Mouse (Mus musculus) intestine, embryonic 16.5 days (tissue): ENCODE measurements around the gene Sp1. TPM values are rescaled to one million over a fixed set of nuclear protein-coding genes. Genes with fewer than 3 reads are reported as not detected.

ENCODE experiments used
- ATAC-seq: fragments of 200-750 bp; cut with Nextera tagmentation; 2 replicates; pipeline ENCODE4 v1.8.0; 2017; ENCODE audit warnings: moderate TSS enrichment, moderate library complexity
- H3K27ac ChIP-seq: fragments of 300-500 bp; sonication (generic); 2 replicates; pipeline ENCODE4 v1.5.1; 2014; ENCODE audit warnings: mild to moderate bottlenecking, low read length
- H3K27me3 ChIP-seq: fragments of 300-500 bp; sonication (generic); replicated peaks from 2 replicates; pipeline ENCODE4 v1.6.1; 2014; ENCODE audit warnings: low read length, control low read depth, mixed read lengths; ENCODE audit not compliant: control insufficient read depth, insufficient read depth
- H3K36me3 ChIP-seq: fragments of 300-500 bp; sonication (generic); 2 replicates; pipeline ENCODE4 v1.6.1; 2014; ENCODE audit warnings: low read length, control low read depth; ENCODE audit not compliant: control insufficient read depth, insufficient read depth
- H3K4me1 ChIP-seq: fragments of 300-500 bp; sonication (generic); 2 replicates; pipeline ENCODE4 v1.6.1; 2014; ENCODE audit warnings: low read length, control low read depth, mixed read lengths; ENCODE audit not compliant: control insufficient read depth, insufficient read depth
- H3K4me2 ChIP-seq: fragments of 300-500 bp; sonication (generic); 2 replicates; pipeline ENCODE4 v1.6.1; 2014; ENCODE audit warnings: low read depth, low read length, control low read depth
- H3K4me3 ChIP-seq: fragments of 300-500 bp; sonication (generic); 2 replicates; pipeline ENCODE4 v1.5.1; 2014; ENCODE audit warnings: mild to moderate bottlenecking, low read length
- H3K9ac ChIP-seq: fragments of 300-500 bp; sonication (generic); 2 replicates; pipeline ENCODE4 v1.6.1; 2014; ENCODE audit warnings: low read depth, low read length
- H3K9me3 ChIP-seq: fragments of 300-500 bp; sonication (generic); 2 replicates; pipeline ENCODE4 v1.6.1; 2016; ENCODE audit warnings: low read length, control low read depth; ENCODE audit not compliant: control insufficient read depth
- WGBS: fragments of 180-500 bp; shearing (Covaris S2); extraction: QIAGEN DNeasy Blood & Tissue Kit; methylation state at CpG from one replicate; pipeline ENCODE4 v1.1.7; 2014; 5-methylcytosine and 5-hydroxymethylcytosine counted together
- polyA plus RNA-seq: library from polyadenylated mRNA; unstranded; fragments of >200 nt; fragmentation: Nextera tagmentation; extraction: Ambion mirVana; gene quantifications from 2 replicates; pipeline ENCODE4 v1.2.1, GENCODE M21; 2015

Sp1 gene
- polyA plus RNA-seq, 1 experiment from 2014 or later = 7.2 TPM

GRCm38 (mm10) chr15:102406196-102406911 is 411 bp downstream of the Sp1 start:
- Histone ChIP-seq H3K36me3 (peaks cover 16% of the 10 kb centered on the region), H3K27me3 (no peaks in the 10 kb centered on the region), H3K4me3 (peak overlapping the region; percentile 76), H3K9me3 (no peaks in the 10 kb centered on the region), H3K9ac (peak overlapping the region; percentile 96), H3K27ac (peak overlapping the region; percentile 99), H3K4me1 (peaks cover 27% of the 10 kb centered on the region), H3K4me2 (peak overlapping the region; percentile 49)
- whole genome bisulfite sequencing = 1% methylated on average over 46 of the region's 69 CpGs
- peak; percentile 41 for ATAC-seq

GRCm38 (mm10) chr15:102406912-102407580 is 1.1 kb downstream of the Sp1 start:
- H3K27ac ChIP-seq = peak overlapping the region; percentile 99
- WGBS = 25% methylated on average over 2 of the region's 3 CpGs
- H3K27me3 ChIP-seq = no peaks in the 10 kb centered on the region
- peaks cover 16% of the 10 kb centered on the region for H3K36me3 ChIP-seq
- H3K9ac ChIP-seq = peak overlapping the region; percentile 96
- peaks cover 32% of the 10 kb centered on the region for H3K4me1 ChIP-seq
- H3K4me3 ChIP-seq = peak overlapping the region; percentile 76
- no peaks in the 10 kb centered on the region for H3K9me3 ChIP-seq
- H3K4me2 ChIP-seq = peak overlapping the region; percentile 49
- no peak for ATAC-seq

- Histone ChIP-seq H3K9me3 (no peaks in the 10 kb centered on the region), H3K4me2 (no peak overlapping the region), H3K4me3 (no peak overlapping the region), H3K27me3 (no peaks in the 10 kb centered on the region), H3K27ac (no peak overlapping the region), H3K9ac (no peak overlapping the region), H3K36me3 (peaks cover 16% of the 10 kb centered on the region), H3K4me1 (peaks cover 32% of the 10 kb centered on the region)
- 95% methylated on average over 10 of the region's 10 CpGs for WGBS
- no peak for ATAC-seq
These were observed 2.0 kb downstream of the Sp1 start for GRCm38 (mm10) chr15:102407681-102408557.

GRCm38 (mm10) chr15:102408558-102409130 is 2.7 kb downstream of the Sp1 start:
- H3K4me1 ChIP-seq = peaks cover 32% of the 10 kb centered on the region
- no peak for ATAC-seq
- no peak overlapping the region for H3K4me3 ChIP-seq
- H3K36me3 ChIP-seq = peaks cover 16% of the 10 kb centered on the region
- no peak overlapping the region for H3K9ac ChIP-seq
- no peak overlapping the region for H3K27ac ChIP-seq
- 66% methylated on average over 2 of the region's 2 CpGs for WGBS
- H3K4me2 ChIP-seq = no peak overlapping the region
- H3K9me3 ChIP-seq = no peaks in the 10 kb centered on the region
- H3K27me3 ChIP-seq = no peaks in the 10 kb centered on the region

- no peak for ATAC-seq
- Histone ChIP-seq H3K9ac (no peak overlapping the region), H3K4me2 (no peak overlapping the region)
These were observed 3.3 kb downstream of the Sp1 start for GRCm38 (mm10) chr15:102409286-102409685.

GRCm38 (mm10) chr15:102411077-102411476 is 5.1 kb downstream of the Sp1 start:
- Histone ChIP-seq H3K36me3 (peaks cover 16% of the 10 kb centered on the region), H3K27ac (no peak overlapping the region), H3K9me3 (no peaks in the 10 kb centered on the region), H3K4me2 (no peak overlapping the region), H3K4me3 (no peak overlapping the region), H3K9ac (no peak overlapping the region), H3K4me1 (peaks cover 32% of the 10 kb centered on the region), H3K27me3 (no peaks in the 10 kb centered on the region)
- ATAC-seq = no peak
- WGBS = 94% methylated on average over 1 of the region's 1 CpGs

More at GRCm38 (mm10) chr15:102409286-102409685, 3.3 kb downstream of the Sp1 start:
- H3K9me3 ChIP-seq = no peaks in the 10 kb centered on the region
- 83% methylated on average over 3 of the region's 3 CpGs for WGBS
- H3K4me3 ChIP-seq = no peak overlapping the region
- H3K4me1 ChIP-seq = peaks cover 32% of the 10 kb centered on the region
- no peak overlapping the region for H3K27ac ChIP-seq
- H3K27me3 ChIP-seq = no peaks in the 10 kb centered on the region
- H3K36me3 ChIP-seq = peaks cover 16% of the 10 kb centered on the region

- peaks cover 9% of the 10 kb centered on the region for H3K36me3 ChIP-seq
These were observed 7.7 kb downstream of the Sp1 start for GRCm38 (mm10) chr15:102413687-102414086.

GRCm38 (mm10) chr15:102417524-102417923 is 11.6 kb downstream of the Sp1 start:
- H3K4me1 ChIP-seq = 0 out of 2 replicates have a peak, but pooled peaks cover 3% of the 10 kb centered on the region
- 87% methylated on average over 2 of the region's 2 CpGs for WGBS
- no peak for ATAC-seq

More at GRCm38 (mm10) chr15:102413687-102414086, 7.7 kb downstream of the Sp1 start:
- H3K9me3 ChIP-seq = no peaks in the 10 kb centered on the region
- no peak overlapping the region for H3K9ac ChIP-seq
- peaks cover 24% of the 10 kb centered on the region for H3K4me1 ChIP-seq
- no peak overlapping the region for H3K27ac ChIP-seq
- H3K4me3 ChIP-seq = no peak overlapping the region
- H3K4me2 ChIP-seq = no peak overlapping the region
- no peaks in the 10 kb centered on the region for H3K27me3 ChIP-seq
- no peak for ATAC-seq

GRCm38 (mm10) chr15:102420986-102421385 is 15.0 kb downstream of the Sp1 start:
- no peaks in the 10 kb centered on the region for H3K9me3 ChIP-seq
- no peak overlapping the region for H3K4me3 ChIP-seq
- no peaks in the 10 kb centered on the region for H3K36me3 ChIP-seq
- H3K27ac ChIP-seq = no peak overlapping the region
- ATAC-seq = no peak
- H3K4me1 ChIP-seq = 0 out of 2 replicates have a peak, but pooled peaks cover 3% of the 10 kb centered on the region
- no peak overlapping the region for H3K4me2 ChIP-seq
- WGBS = 59% methylated on average over 1 of the region's 1 CpGs
- H3K27me3 ChIP-seq = no peaks in the 10 kb centered on the region
- no peak overlapping the region for H3K9ac ChIP-seq

More at GRCm38 (mm10) chr15:102417524-102417923, 11.6 kb downstream of the Sp1 start:
- Histone ChIP-seq H3K9ac (no peak overlapping the region), H3K4me2 (no peak overlapping the region), H3K4me3 (no peak overlapping the region), H3K9me3 (no peaks in the 10 kb centered on the region), H3K36me3 (no peaks in the 10 kb centered on the region; the same call in 1 of the 2 replicates), H3K27ac (no peak overlapping the region), H3K27me3 (no peaks in the 10 kb centered on the region)
